Mouse (Mus musculus): ENCODE data around the gene Nudt16l1. TPM values are rescaled to one million over a fixed set of nuclear protein-coding genes. Genes with fewer than 3 reads are reported as not detected.

Gene Nudt16l1
- polyA plus RNA-seq, 1 experiment = 70.3 TPM

GRCm38 (mm10) chr16:4943431-4943830 lies 4.9 kb downstream of the Nudt16l1 start:
- H3K27me3 ChIP-seq (ENCODE audit: control insufficient read depth, insufficient read depth, low read length) = no peaks in the 10 kb centered on the region
- 0 out of 2 replicates have a peak, but pooled peaks cover 2% of the 10 kb centered on the region for H3K4me1 ChIP-seq (ENCODE audit: control insufficient read depth, insufficient read depth, insufficient read length)
- 91% methylated on average over 3 of the region's 3 CpGs for WGBS
- no peak overlapping the region for H3K27ac ChIP-seq (ENCODE audit: insufficient read depth, low read length)
- no peak for DNase-seq (ENCODE audit: low read depth in 1 of 2, low spot score in 2 of 2)
- H3K4me3 ChIP-seq (ENCODE audit: extremely low read depth, insufficient read depth, insufficient read length) = no peak overlapping the region
- TF ChIP-seq CTCF (IDR thresholded peaks at IDR 0.05; ENCODE audit: extremely low read depth, insufficient read depth, insufficient read length, insufficient replicate concordance) = no peak
- no peak for TF ChIP-seq POLR2A (IDR thresholded peaks at IDR 0.05; ENCODE audit: low read depth, low read length)
- H3K36me3 ChIP-seq (ENCODE audit: control insufficient read depth, insufficient read depth, low read length) = peaks cover 33% of the 10 kb centered on the region

GRCm38 (mm10) chr16:4945415-4945814 lies 6.9 kb downstream of the Nudt16l1 start:
- Histone ChIP-seq H3K36me3 (ENCODE audit: control insufficient read depth, insufficient read depth, low read length) (peaks cover 36% of the 10 kb centered on the region), H3K27ac (ENCODE audit: insufficient read depth, low read length) (no peak overlapping the region)
- no peak for DNase-seq (ENCODE audit: low read depth in 1 of 2, low spot score in 2 of 2)

GRCm38 (mm10) chr16:4946155-4946554 lies 7.6 kb downstream of the Nudt16l1 start:
- no peaks in the 10 kb centered on the region for H3K27me3 ChIP-seq (ENCODE audit: control insufficient read depth, insufficient read depth, low read length)
- no peaks in the 10 kb centered on the region for H3K4me1 ChIP-seq (ENCODE audit: control insufficient read depth, insufficient read depth, insufficient read length)
- H3K27ac ChIP-seq (ENCODE audit: insufficient read depth, low read length) = no peak overlapping the region
- no peak overlapping the region for H3K4me3 ChIP-seq (ENCODE audit: extremely low read depth, insufficient read depth, insufficient read length)
- H3K36me3 ChIP-seq (ENCODE audit: control insufficient read depth, insufficient read depth, low read length) = peaks cover 36% of the 10 kb centered on the region
- DNase-seq (ENCODE audit: low read depth in 1 of 2, low spot score in 2 of 2) = no peak
- TF ChIP-seq POLR2A (IDR thresholded peaks at IDR 0.05; ENCODE audit: low read depth, low read length) (no peak), CTCF (IDR thresholded peaks at IDR 0.05; ENCODE audit: extremely low read depth, insufficient read depth, insufficient read length, insufficient replicate concordance) (no peak)
- WGBS = 93% methylated on average over 3 of the region's 3 CpGs

More at GRCm38 (mm10) chr16:4945415-4945814, 6.9 kb downstream of the Nudt16l1 start:
- no peaks in the 10 kb centered on the region for H3K27me3 ChIP-seq (ENCODE audit: control insufficient read depth, insufficient read depth, low read length)
- 88% methylated on average over 4 of the region's 4 CpGs for WGBS
- no peaks in the 10 kb centered on the region for H3K4me1 ChIP-seq (ENCODE audit: control insufficient read depth, insufficient read depth, insufficient read length)
- no peak for TF ChIP-seq POLR2A (IDR thresholded peaks at IDR 0.05; ENCODE audit: low read depth, low read length)
- TF ChIP-seq CTCF (IDR thresholded peaks at IDR 0.05; ENCODE audit: extremely low read depth, insufficient read depth, insufficient read length, insufficient replicate concordance) = no peak
- no peak overlapping the region for H3K4me3 ChIP-seq (ENCODE audit: extremely low read depth, insufficient read depth, insufficient read length)

GRCm38 (mm10) chr16:4947378-4947777 lies 8.8 kb downstream of the Nudt16l1 start:
- 97% methylated on average over 4 of the region's 4 CpGs for WGBS
- Histone ChIP-seq H3K36me3 (ENCODE audit: control insufficient read depth, insufficient read depth, low read length) (peaks cover 32% of the 10 kb centered on the region), H3K27me3 (ENCODE audit: control insufficient read depth, insufficient read depth, low read length) (no peaks in the 10 kb centered on the region), H3K4me3 (ENCODE audit: extremely low read depth, insufficient read depth, insufficient read length) (no peak overlapping the region), H3K4me1 (ENCODE audit: control insufficient read depth, insufficient read depth, insufficient read length) (no peaks in the 10 kb centered on the region), H3K27ac (ENCODE audit: insufficient read depth, low read length) (no peak overlapping the region)
- DNase-seq (ENCODE audit: low read depth in 1 of 2, low spot score in 2 of 2) = no peak
- TF ChIP-seq CTCF (IDR thresholded peaks at IDR 0.05; ENCODE audit: extremely low read depth, insufficient read depth, insufficient read length, insufficient replicate concordance) (no peak), POLR2A (IDR thresholded peaks at IDR 0.05; ENCODE audit: low read depth, low read length) (no peak)

- Histone ChIP-seq H3K27me3 (ENCODE audit: control insufficient read depth, insufficient read depth, low read length) (no peaks in the 10 kb centered on the region), H3K36me3 (ENCODE audit: control insufficient read depth, insufficient read depth, low read length) (peaks cover 28% of the 10 kb centered on the region), H3K27ac (ENCODE audit: insufficient read depth, low read length) (no peak overlapping the region), H3K4me3 (ENCODE audit: extremely low read depth, insufficient read depth, insufficient read length) (no peak overlapping the region), H3K4me1 (ENCODE audit: control insufficient read depth, insufficient read depth, insufficient read length) (peaks cover 4% of the 10 kb centered on the region; the same call in 1 of the 2 replicates)
- TF ChIP-seq CTCF (IDR thresholded peaks at IDR 0.05; ENCODE audit: extremely low read depth, insufficient read depth, insufficient read length, insufficient replicate concordance) (no peak), POLR2A (IDR thresholded peaks at IDR 0.05; ENCODE audit: low read depth, low read length) (no peak)
- WGBS = 77% methylated on average over 3 of the region's 3 CpGs
- DNase-seq (ENCODE audit: low read depth in 1 of 2, low spot score in 2 of 2) = no peak
Observed at GRCm38 (mm10) chr16:4956609-4957008, 18.0 kb downstream of the Nudt16l1 start.

GRCm38 (mm10) chr16:4957446-4957845 lies 18.9 kb downstream of the Nudt16l1 start:
- WGBS = 85% methylated on average over 3 of the region's 3 CpGs
- H3K4me3 ChIP-seq (ENCODE audit: extremely low read depth, insufficient read depth, insufficient read length) = no peak overlapping the region
- peaks cover 26% of the 10 kb centered on the region for H3K36me3 ChIP-seq (ENCODE audit: control insufficient read depth, insufficient read depth, low read length)
- TF ChIP-seq CTCF (IDR thresholded peaks at IDR 0.05; ENCODE audit: extremely low read depth, insufficient read depth, insufficient read length, insufficient replicate concordance) (no peak), POLR2A (IDR thresholded peaks at IDR 0.05; ENCODE audit: low read depth, low read length) (no peak)
- H3K27me3 ChIP-seq (ENCODE audit: control insufficient read depth, insufficient read depth, low read length) = no peaks in the 10 kb centered on the region
- DNase-seq (ENCODE audit: low read depth in 1 of 2, low spot score in 2 of 2) = no peak
- peaks cover 4% of the 10 kb centered on the region; the same call in 1 of the 2 replicates for H3K4me1 ChIP-seq (ENCODE audit: control insufficient read depth, insufficient read depth, insufficient read length)
- no peak overlapping the region for H3K27ac ChIP-seq (ENCODE audit: insufficient read depth, low read length)

GRCm38 (mm10) chr16:4960260-4960659 lies 21.7 kb downstream of the Nudt16l1 start:
- 68% methylated on average over 8 of the region's 8 CpGs for WGBS
- peaks cover 11% of the 10 kb centered on the region; the same call in 1 of the 2 replicates for H3K4me1 ChIP-seq (ENCODE audit: control insufficient read depth, insufficient read depth, insufficient read length)

More at GRCm38 (mm10) chr16:4960260-4960659, 21.7 kb downstream of the Nudt16l1 start:
- peaks cover 5% of the 10 kb centered on the region for H3K36me3 ChIP-seq (ENCODE audit: control insufficient read depth, insufficient read depth, low read length)
- H3K27ac ChIP-seq (ENCODE audit: insufficient read depth, low read length) = no peak overlapping the region
- no peaks in the 10 kb centered on the region for H3K27me3 ChIP-seq (ENCODE audit: control insufficient read depth, insufficient read depth, low read length)
- TF ChIP-seq POLR2A (IDR thresholded peaks at IDR 0.05; ENCODE audit: low read depth, low read length) (no peak), CTCF (IDR thresholded peaks at IDR 0.05; ENCODE audit: extremely low read depth, insufficient read depth, insufficient read length, insufficient replicate concordance) (no peak)
- no peak overlapping the region for H3K4me3 ChIP-seq (ENCODE audit: extremely low read depth, insufficient read depth, insufficient read length)
- DNase-seq (ENCODE audit: low read depth in 1 of 2, low spot score in 2 of 2) = no peak

Measured in spleen, adult 2 months (tissue).